Mouse (Mus musculus): ENCODE measurements around the gene Slc18b1. TPM values are rescaled to one million over a fixed set of nuclear protein-coding genes. Genes with fewer than 3 reads are reported as not detected.

Slc18b1 gene
- polyA plus RNA-seq, 1 experiment = 21.4 TPM

DNA sequence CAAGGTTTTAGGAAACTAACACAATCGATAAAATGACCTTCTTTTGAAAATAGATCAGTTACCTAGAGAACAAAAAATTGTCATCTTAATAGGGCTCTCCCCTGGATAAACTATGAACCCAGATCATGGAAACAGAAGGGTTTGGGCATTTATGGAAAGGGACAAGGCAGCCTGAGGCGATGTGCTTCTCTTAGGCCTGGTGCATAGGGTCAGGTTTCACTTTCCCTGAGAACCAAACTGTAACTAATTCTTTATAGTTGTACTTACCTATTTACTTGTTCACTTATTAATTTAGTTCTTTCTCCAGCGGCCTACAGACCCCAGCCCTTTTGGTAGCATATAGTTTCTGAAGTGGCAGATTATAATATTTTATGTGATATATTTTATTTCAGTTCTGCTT is 40.3 kb downstream of the Slc18b1 start:
- no peaks in the 10 kb centered on the region for H3K4me1 ChIP-seq (ENCODE audit: control insufficient read depth, insufficient read depth, low read length)
- H3K27ac ChIP-seq (ENCODE audit: insufficient read depth, low read length) = no peak overlapping the region
- no peak for TF ChIP-seq CTCF (IDR thresholded peaks at IDR 0.05; ENCODE audit: extremely low read depth, insufficient read depth, low read length)
- no peak for TF ChIP-seq POLR2A (IDR thresholded peaks at IDR 0.05; ENCODE audit: extremely low read depth, insufficient read depth, low read length)
- no peak overlapping the region for H3K4me3 ChIP-seq (ENCODE audit: insufficient read depth, low read length)

DNA sequence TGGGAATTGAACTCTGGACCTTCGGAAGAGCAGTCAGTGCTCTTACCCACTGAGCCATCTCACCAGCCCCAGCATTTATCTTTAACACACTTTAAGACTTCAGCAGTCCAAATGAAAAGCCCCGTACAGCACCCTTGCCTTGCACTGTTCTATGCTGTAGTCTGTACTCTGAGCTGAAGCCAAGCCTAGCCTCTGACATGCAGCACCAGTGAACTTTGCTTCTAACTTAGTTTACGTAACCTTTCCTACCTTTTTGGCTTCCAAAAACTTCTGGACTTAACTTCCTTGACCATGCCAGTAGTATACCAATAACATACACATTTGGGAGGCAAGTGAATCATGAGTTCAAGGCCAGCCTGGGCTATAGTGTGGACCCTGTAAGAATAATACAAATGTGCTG is 42.1 kb downstream of the Slc18b1 start:
- H3K4me1 ChIP-seq (ENCODE audit: control insufficient read depth, insufficient read depth, low read length) = no peaks in the 10 kb centered on the region
- no peak for TF ChIP-seq POLR2A (IDR thresholded peaks at IDR 0.05; ENCODE audit: extremely low read depth, insufficient read depth, low read length)
- no peak for TF ChIP-seq CTCF (IDR thresholded peaks at IDR 0.05; ENCODE audit: extremely low read depth, insufficient read depth, low read length)
- H3K4me3 ChIP-seq (ENCODE audit: insufficient read depth, low read length) = no peak overlapping the region
- no peak overlapping the region for H3K27ac ChIP-seq (ENCODE audit: insufficient read depth, low read length)

DNA sequence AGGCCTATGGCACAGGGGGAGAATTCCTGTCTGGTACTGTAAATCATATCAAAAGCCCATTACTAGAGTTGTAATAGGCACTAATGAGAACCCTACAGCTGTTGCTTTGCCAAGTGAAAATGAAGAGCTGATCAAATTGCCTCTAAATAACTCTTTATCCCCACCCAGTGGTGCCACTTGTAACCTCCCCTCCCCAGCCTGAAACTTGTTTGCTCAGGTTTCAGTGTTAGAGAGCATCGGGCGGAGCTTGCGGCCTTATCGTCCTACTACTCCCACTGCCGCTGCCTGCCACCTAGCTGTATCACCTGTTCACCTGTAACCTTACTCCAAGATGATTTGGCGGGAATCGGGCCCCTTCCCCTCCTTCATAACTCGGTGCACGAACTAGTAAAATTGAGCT is 42.6 kb downstream of the Slc18b1 start:
- Histone ChIP-seq H3K4me1 (ENCODE audit: control insufficient read depth, insufficient read depth, low read length) (no peaks in the 10 kb centered on the region), H3K27ac (ENCODE audit: insufficient read depth, low read length) (no peak overlapping the region), H3K4me3 (ENCODE audit: insufficient read depth, low read length) (no peak overlapping the region)
- TF ChIP-seq CTCF (IDR thresholded peaks at IDR 0.05; ENCODE audit: extremely low read depth, insufficient read depth, low read length) (no peak), POLR2A (IDR thresholded peaks at IDR 0.05; ENCODE audit: extremely low read depth, insufficient read depth, low read length) (no peak)

DNA sequence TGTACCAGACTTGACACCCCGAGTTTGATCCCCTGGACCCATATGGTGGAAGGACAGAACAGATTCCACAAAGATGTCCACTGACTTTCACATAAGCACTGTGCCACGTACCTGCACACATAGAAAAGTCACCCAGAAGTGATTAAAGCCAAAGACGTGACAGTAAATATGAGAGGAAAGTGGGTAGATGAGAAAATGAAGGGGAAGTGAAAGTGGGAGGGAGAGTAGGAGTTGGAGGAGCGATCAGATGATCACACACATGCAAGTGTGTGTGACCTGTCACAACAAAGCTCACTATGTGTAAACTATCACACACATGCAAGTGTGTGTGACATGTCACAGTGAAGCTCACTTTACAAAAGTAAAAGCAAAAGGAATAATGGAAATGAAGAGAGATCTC is 43.7 kb downstream of the Slc18b1 start:
- no peaks in the 10 kb centered on the region for H3K4me1 ChIP-seq (ENCODE audit: control insufficient read depth, insufficient read depth, low read length)
- no peak for TF ChIP-seq CTCF (IDR thresholded peaks at IDR 0.05; ENCODE audit: extremely low read depth, insufficient read depth, low read length)
- TF ChIP-seq POLR2A (IDR thresholded peaks at IDR 0.05; ENCODE audit: extremely low read depth, insufficient read depth, low read length) = no peak
- H3K27ac ChIP-seq (ENCODE audit: insufficient read depth, low read length) = no peak overlapping the region
- H3K4me3 ChIP-seq (ENCODE audit: insufficient read depth, low read length) = no peak overlapping the region

DNA sequence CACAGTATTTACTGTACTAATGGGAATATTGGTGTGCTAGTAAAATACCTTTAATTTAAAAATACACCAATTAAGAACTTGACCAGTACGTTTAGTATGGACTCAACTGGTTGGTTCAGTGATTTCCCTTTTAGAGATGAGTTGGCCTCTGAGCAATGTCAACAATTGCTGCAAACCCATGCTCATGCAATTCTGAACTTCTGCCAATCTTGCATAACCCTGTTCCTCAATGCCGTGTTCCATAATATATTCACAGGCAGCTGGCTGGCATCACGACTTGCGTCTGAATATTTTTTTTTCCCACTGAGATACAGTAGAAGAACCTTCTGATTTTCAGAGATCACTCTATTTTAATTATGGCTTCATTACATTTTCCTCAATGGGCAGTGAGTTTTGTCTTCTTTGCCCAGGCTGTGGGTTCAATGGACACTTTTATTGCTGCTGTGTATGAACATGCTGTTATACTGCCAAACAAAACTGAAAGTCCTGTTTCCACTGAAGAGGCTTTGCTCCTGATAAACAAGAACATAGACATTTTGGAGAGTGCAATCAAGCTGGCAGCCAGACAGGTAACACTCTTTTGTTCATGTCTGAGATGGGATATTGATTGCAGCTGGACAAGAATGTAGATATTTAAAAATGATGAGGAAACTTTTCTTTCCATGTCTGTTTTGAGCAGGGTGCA is 54.6 kb downstream of the Slc18b1 start, which contains the start of gene Vnn3:
Vnn3 (plus strand) TSS at position 235 of the 685 bp plus-strand sequence.
- no peaks in the 10 kb centered on the region for H3K4me1 ChIP-seq (ENCODE audit: control insufficient read depth, insufficient read depth, low read length)
- no peak within 1 kb of the TSS for H3K4me3 ChIP-seq (ENCODE audit: insufficient read depth, low read length)
- TF ChIP-seq POLR2A (IDR thresholded peaks at IDR 0.05; ENCODE audit: extremely low read depth, insufficient read depth, low read length) (no peak), CTCF (IDR thresholded peaks at IDR 0.05; ENCODE audit: extremely low read depth, insufficient read depth, low read length) (no peak)
- no peak within 1 kb of the TSS for H3K27ac ChIP-seq (ENCODE audit: insufficient read depth, low read length)

DNA sequence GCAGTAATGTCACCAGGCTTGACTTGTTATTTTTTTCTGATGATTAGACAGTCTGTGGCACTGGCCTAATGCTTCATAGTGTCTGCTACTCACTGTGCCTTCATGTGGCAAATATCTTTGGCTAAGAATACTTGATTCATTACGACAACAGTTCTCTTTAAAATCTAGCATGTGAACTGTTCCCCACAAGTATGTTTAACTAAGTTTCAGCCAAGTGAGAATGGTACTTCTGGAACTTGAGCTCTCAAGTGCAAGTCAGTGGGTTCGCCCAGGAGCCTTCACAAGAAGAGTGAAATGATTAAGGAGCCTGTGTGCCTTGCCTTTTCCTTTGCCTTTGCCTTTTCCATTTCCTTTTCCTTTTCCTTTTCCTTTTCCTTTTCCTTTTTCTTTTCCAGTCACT is 55.3 kb downstream of the Slc18b1 start:
- Histone ChIP-seq H3K4me3 (ENCODE audit: insufficient read depth, low read length) (no peak overlapping the region), H3K4me1 (ENCODE audit: control insufficient read depth, insufficient read depth, low read length) (no peaks in the 10 kb centered on the region), H3K27ac (ENCODE audit: insufficient read depth, low read length) (no peak overlapping the region)
- TF ChIP-seq POLR2A (IDR thresholded peaks at IDR 0.05; ENCODE audit: extremely low read depth, insufficient read depth, low read length) = no peak
- no peak for TF ChIP-seq CTCF (IDR thresholded peaks at IDR 0.05; ENCODE audit: extremely low read depth, insufficient read depth, low read length)

DNA sequence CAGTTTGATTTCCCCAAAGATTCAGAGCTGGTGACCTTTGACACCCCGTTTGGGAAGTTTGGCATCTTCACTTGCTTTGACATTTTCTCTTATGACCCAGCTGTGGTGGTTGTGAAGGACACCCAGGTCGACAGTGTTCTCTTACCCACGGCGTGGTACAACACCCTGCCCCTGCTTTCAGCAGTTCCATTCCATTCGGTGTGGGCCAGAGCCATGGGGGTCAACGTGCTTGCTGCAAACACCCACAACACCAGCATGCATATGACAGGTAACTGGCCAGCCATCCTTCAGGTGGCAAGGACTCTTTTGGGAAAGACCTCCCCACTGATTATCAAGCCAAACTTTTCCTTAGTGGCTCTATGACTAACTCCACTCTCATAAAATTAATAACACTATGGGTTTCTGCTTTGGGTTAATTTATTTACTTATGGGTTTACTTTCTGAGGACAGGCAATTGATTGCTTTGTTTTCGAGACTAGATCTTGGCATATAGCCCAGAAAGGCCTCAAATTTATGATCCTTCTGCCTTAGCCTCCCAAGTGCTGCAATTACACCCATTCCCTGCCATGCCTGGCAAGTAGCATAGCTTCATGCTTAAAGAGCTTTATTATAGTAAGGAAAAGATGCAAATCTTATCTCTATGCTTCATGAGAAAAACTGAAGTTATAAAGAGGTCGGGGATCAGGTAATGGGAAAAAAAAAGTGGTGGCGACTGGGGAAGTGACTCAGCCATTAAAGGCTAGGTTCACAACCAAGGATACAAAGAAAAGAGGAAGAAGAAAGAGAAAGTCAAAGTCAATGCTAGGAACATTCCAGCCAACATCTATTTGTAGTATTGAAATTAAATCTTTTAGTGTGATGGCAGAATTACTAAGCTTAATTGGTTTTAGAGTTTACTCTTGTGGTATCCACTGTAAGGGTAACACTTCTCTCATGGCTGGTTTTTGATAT is 67.9 kb downstream of the Slc18b1 start:
- H3K4me1 ChIP-seq (ENCODE audit: control insufficient read depth, insufficient read depth, low read length) = no peaks in the 10 kb centered on the region
- TF ChIP-seq POLR2A (IDR thresholded peaks at IDR 0.05; ENCODE audit: extremely low read depth, insufficient read depth, low read length) (no peak), CTCF (IDR thresholded peaks at IDR 0.05; ENCODE audit: extremely low read depth, insufficient read depth, low read length) (no peak)
- no peak overlapping the region for H3K27ac ChIP-seq (ENCODE audit: insufficient read depth, low read length)
- no peak overlapping the region for H3K4me3 ChIP-seq (ENCODE audit: insufficient read depth, low read length)

Other genes with a start within 250 kb of the Slc18b1 start
- gene Rps12, start 9.7 kb upstream of the Slc18b1 start, polyA plus RNA-seq (2012; rRNA removed) = 1,194 and 1,252 TPM in 2 replicates
- gene Vnn3, start 54.5 kb downstream of the Slc18b1 start, polyA plus RNA-seq (2012; rRNA removed) = 0.09 TPM in 1 of 2 replicates, not detected in the other
- 0.28 and 0.88 TPM in 2 replicates for gene Vnn1, start 97.7 kb downstream of the Slc18b1 start, polyA plus RNA-seq (2012; rRNA removed)
- gene Taar1, start 123.4 kb downstream of the Slc18b1 start, polyA plus RNA-seq (2012; rRNA removed) = not detected in 2 replicates
- gene Taar2, start 141.6 kb downstream of the Slc18b1 start, polyA plus RNA-seq (2012; rRNA removed) = not detected in 2 replicates
- not detected in 2 replicates for gene Taar3, start 152.6 kb downstream of the Slc18b1 start, polyA plus RNA-seq (2012; rRNA removed)
- gene Taar4, start 163.5 kb downstream of the Slc18b1 start, polyA plus RNA-seq (2012; rRNA removed) = not detected in 2 replicates
- not detected in 2 replicates for gene Taar5, start 173.7 kb downstream of the Slc18b1 start, polyA plus RNA-seq (2012; rRNA removed)
- gene Taar6, start 188.7 kb downstream of the Slc18b1 start, polyA plus RNA-seq (2012; rRNA removed) = not detected in 2 replicates
- gene Taar7a, start 196.5 kb downstream of the Slc18b1 start, polyA plus RNA-seq (2012; rRNA removed) = not detected in 2 replicates
- gene Taar7b, start 203.0 kb downstream of the Slc18b1 start, polyA plus RNA-seq (2012; rRNA removed) = not detected in 2 replicates
- not detected in 2 replicates for gene Taar7d, start 230.2 kb downstream of the Slc18b1 start, polyA plus RNA-seq (2012; rRNA removed)
- not detected in 2 replicates for gene Taar7e, start 240.6 kb downstream of the Slc18b1 start, polyA plus RNA-seq (2012; rRNA removed)

Data from cortical plate, adult 2 months (tissue).